Mouse (Mus musculus) T-helper 1 cell (primary cell): ENCODE results near the gene Adcyap1r1.

Source experiments
- in situ Hi-C: fragments of 300-600 bp; cut with MboI, MseI; formaldehyde crosslinking; loops from one replicate; pipeline ENCODE4 v1.15.1; 2025; ENCODE audit warnings: high pct_unique_total_duplicates

The Adcyap1r1 gene

GRCm38 (mm10) chr6:55501061-55501460, 49.3 kb downstream of the Adcyap1r1 start:
- in situ Hi-C loops = no loop called here

GRCm38 (mm10) chr6:55502309-55502708, 50.5 kb downstream of the Adcyap1r1 start:
- in situ Hi-C loops = no loop called here

- in situ Hi-C loops = no loop called here
These were observed 53.2 kb downstream of the Adcyap1r1 start for GRCm38 (mm10) chr6:55504797-55505488.

- in situ Hi-C loops = no loop called here
These were observed 54.7 kb downstream of the Adcyap1r1 start for GRCm38 (mm10) chr6:55506519-55506918.

GRCm38 (mm10) chr6:55509130-55509870, 57.5 kb downstream of the Adcyap1r1 start:
- in situ Hi-C loops = no loop called here

- in situ Hi-C loops = loop anchor here (10.0 kb wide), 1 partner anchor 277 kb away; no protein-coding TSS in a partner anchor
These were observed 59.7 kb downstream of the Adcyap1r1 start for GRCm38 (mm10) chr6:55511212-55512065.

- in situ Hi-C loops = loop anchor here (10.0 kb wide), 1 partner anchor 277 kb away; no protein-coding TSS in a partner anchor
These were observed 60.4 kb downstream of the Adcyap1r1 start for GRCm38 (mm10) chr6:55512066-55512703.

- in situ Hi-C loops = loop anchor here (10.0 kb wide), 1 partner anchor 279 kb away; no protein-coding TSS in a partner anchor
These were observed 61.7 kb downstream of the Adcyap1r1 start for GRCm38 (mm10) chr6:55513477-55513876.

GRCm38 (mm10) chr6:55519605-55520201, 67.9 kb downstream of the Adcyap1r1 start:
- in situ Hi-C loops = loop anchor here (5.0 to 10.0 kb wide), 2 partner anchors 285 to 433 kb away; no protein-coding TSS in a partner anchor

- in situ Hi-C loops = loop anchor here (5.0 kb wide), 1 partner anchor 432 kb away; no protein-coding TSS in a partner anchor
These were observed 68.7 kb downstream of the Adcyap1r1 start for GRCm38 (mm10) chr6:55520237-55521095.

GRCm38 (mm10) chr6:55536469-55536868, 84.7 kb downstream of the Adcyap1r1 start:
- in situ Hi-C loops = no loop called here

- in situ Hi-C loops = no loop called here
These were observed 87.4 kb downstream of the Adcyap1r1 start for GRCm38 (mm10) chr6:55539196-55539595.

GRCm38 (mm10) chr6:55542359-55542758, 90.6 kb downstream of the Adcyap1r1 start:
- in situ Hi-C loops = no loop called here

- in situ Hi-C loops = no loop called here
These were observed 91.6 kb downstream of the Adcyap1r1 start for GRCm38 (mm10) chr6:55543345-55543744.

- in situ Hi-C loops = no loop called here
These were observed 97.4 kb downstream of the Adcyap1r1 start for GRCm38 (mm10) chr6:55549211-55549610.

- in situ Hi-C loops = no loop called here
These were observed 99.1 kb downstream of the Adcyap1r1 start for GRCm38 (mm10) chr6:55550926-55551325.
